Mouse (Mus musculus): ENCODE data around the gene Abtb2. TPM values are rescaled to one million over a fixed set of nuclear protein-coding genes. Genes with fewer than 3 reads are reported as not detected.
A peak's percentile ranks its signal among the peaks of the same experiment; 100 is the strongest.

Gene Abtb2
- polyA plus RNA-seq, 1 experiment from 2014 or later, result 17.6 TPM

GRCm38 (mm10) chr2:103747891-103748290 lies 181.8 kb downstream of the Abtb2 start:
- Histone ChIP-seq H3K9me3 (replicated peaks) (no peaks in the 10 kb centered on the region), H3K27me3 (ENCODE audit: low read depth, poor library complexity, severe bottlenecking) (no peaks in the 10 kb centered on the region), H3K4me1 (no peaks in the 10 kb centered on the region), H3K4me3 (no peak overlapping the region), H3K27ac (no peak overlapping the region), H3K36me3 (peaks cover 82% of the 10 kb centered on the region)
- no peak for DNase-seq (ENCODE audit: low spot score)
- 86% methylated on average over 9 of the region's 9 CpGs for WGBS

DNA sequence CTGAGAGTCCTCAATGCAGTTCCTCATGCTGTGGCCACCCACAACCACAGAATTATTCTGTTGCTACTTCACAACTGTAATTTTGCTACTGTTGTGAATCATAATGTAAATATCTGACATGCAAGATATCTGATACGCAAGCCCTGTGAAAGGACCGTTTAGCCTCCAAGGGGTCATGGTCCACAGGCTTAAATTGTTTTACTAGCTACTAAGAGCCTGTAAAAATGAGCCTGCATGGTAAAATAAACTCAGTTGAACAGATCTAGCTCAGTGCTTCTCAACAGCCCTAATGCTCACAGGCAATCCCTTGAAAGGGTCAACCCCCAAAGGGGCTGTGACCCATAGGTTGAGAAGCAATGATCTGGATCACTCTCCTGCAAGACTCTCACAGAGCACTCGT lies 183.0 kb downstream of the Abtb2 start:
- H3K9me3 ChIP-seq (replicated peaks), result no peaks in the 10 kb centered on the region
- H3K4me3 ChIP-seq, result no peak overlapping the region
- 92% methylated on average over 3 of the region's 3 CpGs for WGBS
- no peaks in the 10 kb centered on the region for H3K27me3 ChIP-seq (ENCODE audit: low read depth, poor library complexity, severe bottlenecking)
- DNase-seq (ENCODE audit: low spot score), result no peak
- no peaks in the 10 kb centered on the region for H3K4me1 ChIP-seq
- H3K27ac ChIP-seq, result no peak overlapping the region
- H3K36me3 ChIP-seq, result peaks cover 85% of the 10 kb centered on the region

- Histone ChIP-seq H3K4me3 (no peak overlapping the region), H3K36me3 (peaks cover 99% of the 10 kb centered on the region), H3K9me3 (replicated peaks) (no peaks in the 10 kb centered on the region), H3K27ac (no peak overlapping the region), H3K4me1 (no peaks in the 10 kb centered on the region), H3K27me3 (ENCODE audit: low read depth, poor library complexity, severe bottlenecking) (no peaks in the 10 kb centered on the region)
- 97% methylated on average over 6 of the region's 6 CpGs for whole genome bisulfite sequencing
- no peak for DNase-seq (ENCODE audit: low spot score)
Measured at GRCm38 (mm10) chr2:103751771-103752170, 185.7 kb downstream of the Abtb2 start.

DNA sequence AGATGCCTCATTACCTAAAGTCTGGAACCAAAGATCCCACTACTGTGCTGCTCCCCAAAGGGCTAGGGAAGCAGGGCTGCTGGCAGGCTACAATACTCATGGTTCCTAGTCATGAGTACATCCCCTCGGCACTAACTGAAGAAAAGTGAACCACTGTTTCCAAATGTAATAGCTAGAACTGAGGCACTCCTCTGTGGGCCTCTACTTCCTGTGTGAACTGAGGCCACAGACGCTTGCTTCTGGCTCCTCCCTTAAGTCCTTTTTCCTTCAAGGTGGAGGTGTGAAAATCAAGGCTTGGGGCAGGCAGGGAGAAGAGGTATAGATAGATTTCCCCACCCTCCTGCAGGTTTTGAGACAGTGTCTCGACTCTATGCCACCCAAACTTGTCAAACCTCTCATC lies 188.5 kb downstream of the Abtb2 start:
- no peaks in the 10 kb centered on the region for H3K9me3 ChIP-seq (replicated peaks)
- H3K27me3 ChIP-seq (ENCODE audit: low read depth, poor library complexity, severe bottlenecking), result no peaks in the 10 kb centered on the region
- H3K36me3 ChIP-seq, result peaks cover 73% of the 10 kb centered on the region
- H3K4me3 ChIP-seq, result no peak overlapping the region
- no peaks in the 10 kb centered on the region for H3K4me1 ChIP-seq
- no peak for DNase-seq (ENCODE audit: low spot score)
- WGBS, result 90% methylated on average over 3 of the region's 3 CpGs
- H3K27ac ChIP-seq, result no peak overlapping the region

DNA sequence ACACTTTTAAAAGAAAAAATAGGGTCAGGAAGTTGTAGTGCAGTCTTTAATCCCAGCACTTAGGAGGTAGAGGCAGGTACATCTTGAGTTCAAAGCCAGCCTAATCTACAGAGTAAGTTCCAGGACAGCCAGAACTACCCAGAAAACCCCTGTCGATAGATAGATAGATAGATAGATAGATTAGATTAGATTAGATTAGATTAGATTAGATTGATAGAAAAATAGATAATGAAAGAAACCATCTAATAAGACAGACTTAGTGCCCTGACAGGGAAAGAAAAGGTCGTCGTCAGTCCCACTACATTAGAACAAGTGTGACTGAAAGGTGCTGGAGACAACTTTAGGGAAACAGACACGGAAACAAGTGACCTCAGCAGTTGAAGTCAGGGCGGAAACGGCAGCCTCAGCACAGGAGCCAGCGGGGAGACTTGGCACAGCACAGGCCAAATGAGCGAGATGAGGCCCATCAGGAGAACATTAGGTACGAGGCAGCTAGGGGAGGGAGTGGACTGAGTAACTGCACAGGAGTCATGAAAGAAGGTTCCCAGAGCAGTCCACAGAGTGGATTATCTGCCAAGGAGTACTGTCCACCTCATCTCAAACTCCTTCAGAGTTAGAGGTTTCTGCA lies 189.5 kb downstream of the Abtb2 start:
- Histone ChIP-seq H3K36me3 (peaks cover 63% of the 10 kb centered on the region), H3K4me1 (peaks cover 8% of the 10 kb centered on the region), H3K27ac (no peak overlapping the region), H3K27me3 (ENCODE audit: low read depth, poor library complexity, severe bottlenecking) (no peaks in the 10 kb centered on the region), H3K9me3 (replicated peaks) (no peaks in the 10 kb centered on the region), H3K4me3 (no peak overlapping the region)
- DNase-seq (ENCODE audit: low spot score), result no peak
- 91% methylated on average over 9 of the region's 9 CpGs for WGBS

DNA sequence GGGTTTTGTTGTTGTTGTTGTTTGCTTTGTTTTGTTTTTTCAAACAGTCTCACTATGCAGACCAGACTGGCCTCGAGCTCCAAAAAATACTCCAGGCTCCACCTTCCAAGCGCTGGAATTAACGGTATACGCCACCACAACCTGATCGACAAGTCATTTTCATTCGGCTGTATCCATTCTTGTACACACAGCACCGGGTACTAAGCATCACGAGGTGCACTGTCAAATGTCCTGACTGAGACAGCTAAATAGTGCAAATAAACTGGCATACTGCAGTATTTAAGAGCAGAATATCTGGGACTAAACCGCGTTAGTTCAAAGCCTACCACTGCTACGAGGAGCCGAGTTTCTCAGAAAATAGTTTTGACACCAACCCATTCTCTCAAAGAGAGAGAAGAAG lies 194.3 kb downstream of the Abtb2 start:
- H3K36me3 ChIP-seq, result peaks cover 32% of the 10 kb centered on the region
- H3K27ac ChIP-seq, result peak overlapping the region; percentile 78
- peak overlapping the region; percentile 83 for H3K4me3 ChIP-seq
- WGBS, result under 1% methylated on average over 12 of the region's 12 CpGs
- DNase-seq (ENCODE audit: low spot score), result peak; percentile 36
- H3K9me3 ChIP-seq (replicated peaks), result no peaks in the 10 kb centered on the region
- peaks cover 15% of the 10 kb centered on the region for H3K4me1 ChIP-seq
- H3K27me3 ChIP-seq (ENCODE audit: low read depth, poor library complexity, severe bottlenecking), result no peaks in the 10 kb centered on the region

DNA sequence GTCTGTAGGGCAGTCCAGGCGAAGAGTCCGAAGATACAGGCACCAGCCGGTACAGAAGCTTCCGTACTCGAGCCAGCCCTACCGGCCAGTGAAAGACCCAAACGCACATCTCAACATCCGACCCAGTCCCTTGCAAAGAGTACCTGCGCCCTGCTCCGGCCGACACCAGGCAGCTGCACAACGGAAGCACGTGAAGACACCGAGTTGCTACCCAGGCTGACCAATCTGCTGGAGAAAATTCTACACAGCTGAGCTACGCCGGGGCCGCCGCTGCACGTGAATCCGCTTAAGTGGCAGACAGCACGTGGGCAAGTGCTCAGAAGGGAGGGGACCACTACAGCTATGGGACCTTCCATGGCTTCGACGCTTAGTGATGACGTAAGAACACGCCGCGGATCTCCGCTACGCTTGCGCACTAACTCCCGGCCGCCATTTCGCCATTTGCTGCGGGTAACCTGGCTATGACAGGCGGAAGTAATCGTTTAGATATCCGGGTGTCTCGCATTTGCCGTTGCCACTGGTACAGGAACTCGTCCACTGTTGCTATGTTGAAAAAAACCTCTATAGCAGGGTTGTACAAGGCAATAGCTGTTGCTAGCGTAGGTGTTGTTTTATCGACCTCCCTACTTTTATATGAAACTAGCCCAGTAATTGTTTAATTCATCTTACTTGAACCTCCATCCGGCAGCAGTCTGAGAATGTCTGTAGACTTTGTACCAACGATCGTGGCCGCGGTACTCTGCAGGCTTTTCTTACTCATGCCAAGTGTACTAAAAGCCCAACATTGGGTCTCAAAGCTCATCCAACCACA lies 195.0 kb downstream of the Abtb2 start, which contains the start of gene Nat10:
Gene Nat10, minus strand, starts transcription at position 365 of the 811 bp plus-strand sequence.
- peak; percentile 98 for DNase-seq (ENCODE audit: low spot score)
- peaks cover 31% of the 10 kb centered on the region for H3K36me3 ChIP-seq

DNA sequence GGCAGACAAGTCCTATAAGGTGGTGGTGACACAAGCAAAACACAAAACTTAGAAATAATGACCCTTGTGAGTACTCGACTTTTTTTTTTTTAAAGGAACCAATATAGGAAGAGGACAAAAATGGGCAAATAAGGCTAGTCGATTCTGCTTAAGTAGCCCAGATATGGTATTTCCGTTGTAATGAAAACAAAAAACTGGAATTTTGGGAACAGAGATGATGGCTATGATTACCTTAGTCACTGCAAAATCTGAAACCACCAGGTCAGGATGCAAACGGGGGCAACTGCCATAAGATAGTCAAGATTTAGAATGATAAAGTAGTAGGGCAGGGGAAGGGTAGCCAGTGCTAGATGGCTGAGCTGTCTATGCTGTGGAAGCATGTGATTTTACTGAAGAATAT lies 195.9 kb downstream of the Abtb2 start:
- H3K27ac ChIP-seq, result no peak overlapping the region
- peaks cover 31% of the 10 kb centered on the region for H3K36me3 ChIP-seq
- H3K27me3 ChIP-seq (ENCODE audit: low read depth, poor library complexity, severe bottlenecking), result no peaks in the 10 kb centered on the region
- peaks cover 15% of the 10 kb centered on the region for H3K4me1 ChIP-seq
- DNase-seq (ENCODE audit: low spot score), result no peak
- peak overlapping the region; percentile 83 for H3K4me3 ChIP-seq
- no peaks in the 10 kb centered on the region for H3K9me3 ChIP-seq (replicated peaks)
- 44% methylated on average over 4 of the region's 4 CpGs for WGBS

More for the DNA sequence above, 195.0 kb downstream of the Abtb2 start, which contains the start of gene Nat10:
- WGBS, result under 1% methylated on average over 47 of the region's 47 CpGs
- H3K27ac ChIP-seq, result peak within 1 kb of the TSS; percentile 78
- H3K27me3 ChIP-seq (ENCODE audit: low read depth, poor library complexity, severe bottlenecking), result no peaks in the 10 kb centered on the region
- H3K4me3 ChIP-seq, result peak within 1 kb of the TSS; percentile 83
- H3K9me3 ChIP-seq (replicated peaks), result no peaks in the 10 kb centered on the region
- peaks cover 15% of the 10 kb centered on the region for H3K4me1 ChIP-seq

DNA sequence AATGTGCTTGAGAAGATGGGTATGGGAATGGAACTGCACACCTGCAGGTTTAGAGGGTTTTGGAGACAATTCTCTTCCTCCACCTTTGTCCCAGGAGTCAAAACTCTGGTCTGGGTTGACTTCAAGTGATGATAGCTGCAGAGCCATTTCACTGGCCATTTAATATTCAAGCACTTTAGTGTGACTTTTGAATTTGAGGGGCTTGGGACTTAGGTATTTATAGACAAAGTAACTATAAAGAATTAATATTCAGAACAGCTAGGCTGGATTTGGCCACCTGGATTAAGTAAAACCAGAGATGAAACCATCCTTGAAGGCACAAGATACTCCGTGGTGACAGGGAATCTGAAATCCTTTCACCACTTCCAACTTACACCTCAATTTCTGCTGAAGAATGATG lies 196.4 kb downstream of the Abtb2 start:
- Histone ChIP-seq H3K4me1 (peaks cover 15% of the 10 kb centered on the region), H3K4me3 (no peak overlapping the region)
- DNase-seq (ENCODE audit: low spot score), result no peak

More for the DNA sequence above, 196.4 kb downstream of the Abtb2 start:
- 60% methylated on average over 1 of the region's 1 CpGs for WGBS
- Histone ChIP-seq H3K36me3 (peaks cover 36% of the 10 kb centered on the region), H3K27me3 (ENCODE audit: low read depth, poor library complexity, severe bottlenecking) (no peaks in the 10 kb centered on the region), H3K9me3 (replicated peaks) (no peaks in the 10 kb centered on the region), H3K27ac (no peak overlapping the region)

Other genes with a start within 250 kb of the Abtb2 start
- 0.23 TPM in 1 of 2 replicates, not detected in the other for gene Elf5, start 154.6 kb upstream of the Abtb2 start, polyA plus RNA-seq (2016; fragmentation: Nextera tagmentation; extraction: Ambion mirVana)
- 81.8 and 94.7 TPM in 2 replicates for gene Cat, start 81.2 kb upstream of the Abtb2 start, polyA plus RNA-seq (2016; fragmentation: Nextera tagmentation; extraction: Ambion mirVana)
- 34.7 and 43.3 TPM in 2 replicates for gene Nat10, start 195.0 kb downstream of the Abtb2 start, polyA plus RNA-seq (2016; fragmentation: Nextera tagmentation; extraction: Ambion mirVana)
- gene Caprin1, start 231.3 kb downstream of the Abtb2 start, polyA plus RNA-seq (2016; fragmentation: Nextera tagmentation; extraction: Ambion mirVana), result 513 and 547 TPM in 2 replicates